Mouse (Mus musculus) C2C12 (cell line): ENCODE measurements around the gene Tex33.

Experiments used
- CEBPB ChIP-seq: IDR thresholded peaks from one replicate; pipeline ENCODE4 v1.6.1; 2011; ENCODE audit warnings: low read depth, mild to moderate bottlenecking, control low read depth, moderate library complexity
- CTCF ChIP-seq: IDR thresholded peaks from one replicate; pipeline ENCODE4 v1.5.1; 2011; ENCODE audit not compliant: control insufficient read depth, insufficient read depth, insufficient read length
- USF1 ChIP-seq: IDR thresholded peaks from one replicate; pipeline ENCODE4 v1.6.1; 2011; ENCODE audit warnings: low read depth, mild to moderate bottlenecking, control low read depth, moderate library complexity

- no peak for TF ChIP-seq CEBPB
- TF ChIP-seq CTCF, result no peak
- TF ChIP-seq USF1, result no peak
Measured at GRCm38 (mm10) chr15:78344567-78344966, 51.1 kb downstream of the Tex33 start.
